Mouse (Mus musculus) heart, embryonic 12.5 days (tissue): ENCODE results near the gene Nxf1. TPM values are rescaled to one million over a fixed set of nuclear protein-coding genes. Genes with fewer than 3 reads are reported as not detected.

Experiments used
- microRNA-seq: library from miRNA; unstranded; fragments of <30 nt; microRNA quantifications from one replicate; pipeline ENCODE4, GENCODE M21; 2017
- polyA plus RNA-seq: library from polyadenylated mRNA; unstranded; fragments of >200 nt; fragmentation: Nextera tagmentation; extraction: Ambion mirVana; gene quantifications from 2 replicates; pipeline ENCODE4 v1.2.1, GENCODE M21; 2016

Nxf1 gene
- polyA plus RNA-seq, 1 experiment from 2014 or later = 149 TPM

Small RNAs within 50 kb of the gene (microRNA-seq; reads per million reads assigned to microRNA genes)
- gene Mir6992 = not detected

Other genes with a start within 250 kb of the Nxf1 start
- 0.05 TPM in 1 of 2 replicates, not detected in the other for gene Slc22a8, start 165.8 kb upstream of the Nxf1 start, polyA plus RNA-seq
- gene Slc22a6, start 139.0 kb upstream of the Nxf1 start, polyA plus RNA-seq = not detected in 2 replicates
- 0.05 TPM in 1 of 2 replicates, not detected in the other for gene Chrm1, start 93.3 kb upstream of the Nxf1 start, polyA plus RNA-seq
- gene Slc3a2, start 33.7 kb upstream of the Nxf1 start, polyA plus RNA-seq = 87.6 and 88.9 TPM in 2 replicates
- 48.9 and 52.9 TPM in 2 replicates for gene Wdr74, start 21.2 kb upstream of the Nxf1 start, polyA plus RNA-seq
- 1.8 and 2.8 TPM in 2 replicates for gene 1700092M07Rik, start 16.4 kb upstream of the Nxf1 start, polyA plus RNA-seq
- gene Stx5a, start 15.7 kb upstream of the Nxf1 start, polyA plus RNA-seq = 86.1 and 88.1 TPM in 2 replicates
- 145 and 146 TPM in 2 replicates for gene Tmem223, start 13.9 kb downstream of the Nxf1 start, polyA plus RNA-seq
- gene Tmem179b, start 17.4 kb downstream of the Nxf1 start, polyA plus RNA-seq = 49.7 and 51.9 TPM in 2 replicates
- 22.5 and 23.3 TPM in 2 replicates for gene Taf6l, start 29.3 kb downstream of the Nxf1 start, polyA plus RNA-seq
- gene Polr2g, start 41.5 kb downstream of the Nxf1 start, polyA plus RNA-seq = 137 and 145 TPM in 2 replicates
- gene Zbtb3, start 45.5 kb downstream of the Nxf1 start, polyA plus RNA-seq = 3.8 and 4.1 TPM in 2 replicates
- gene Ttc9c, start 62.3 kb downstream of the Nxf1 start, polyA plus RNA-seq = 36.3 and 37.0 TPM in 2 replicates
- gene Hnrnpul2, start 62.9 kb downstream of the Nxf1 start, polyA plus RNA-seq = 3.8 TPM in 2 replicates
- not detected in 2 replicates for gene AC129217.1, start 72.7 kb downstream of the Nxf1 start, polyA plus RNA-seq
- 41.0 and 41.1 TPM in 2 replicates for gene Bscl2, start 80.4 kb downstream of the Nxf1 start, polyA plus RNA-seq
- gene Gng3, start 82.1 kb downstream of the Nxf1 start, polyA plus RNA-seq = 2.5 and 2.9 TPM in 2 replicates
- 0.77 and 0.78 TPM in 2 replicates for gene Lrrn4cl, start 93.7 kb downstream of the Nxf1 start, polyA plus RNA-seq
- 138 and 142 TPM in 2 replicates for gene Ubxn1, start 114.4 kb downstream of the Nxf1 start, polyA plus RNA-seq
- gene Uqcc3, start 123.8 kb downstream of the Nxf1 start, polyA plus RNA-seq = 52.7 and 60.6 TPM in 2 replicates
- gene Lbhd1, start 126.7 kb downstream of the Nxf1 start, polyA plus RNA-seq = 61.5 and 66.4 TPM in 2 replicates
- not detected in 2 replicates for gene Gm49403, start 126.9 kb downstream of the Nxf1 start, polyA plus RNA-seq
- 64.2 and 64.5 TPM in 2 replicates for gene 1810009A15Rik, start 131.8 kb downstream of the Nxf1 start, polyA plus RNA-seq
- gene Gm49416, start 131.9 kb downstream of the Nxf1 start, polyA plus RNA-seq = not detected in 2 replicates
- gene Ints5, start 135.9 kb downstream of the Nxf1 start, polyA plus RNA-seq = 28.9 and 30.1 TPM in 2 replicates
- 78.7 and 83.6 TPM in 2 replicates for gene Ganab, start 141.0 kb downstream of the Nxf1 start, polyA plus RNA-seq
- gene B3gat3, start 163.3 kb downstream of the Nxf1 start, polyA plus RNA-seq = 46.6 and 46.8 TPM in 2 replicates
- 2.4 and 2.5 TPM in 2 replicates for gene Rom1, start 172.3 kb downstream of the Nxf1 start, polyA plus RNA-seq
- gene Eml3, start 172.5 kb downstream of the Nxf1 start, polyA plus RNA-seq = 13.3 and 13.5 TPM in 2 replicates
- gene Mta2, start 184.8 kb downstream of the Nxf1 start, polyA plus RNA-seq = 106 and 115 TPM in 2 replicates
- gene Tut1, start 196.8 kb downstream of the Nxf1 start, polyA plus RNA-seq = 17.1 and 19.4 TPM in 2 replicates
- gene Eef1g, start 210.0 kb downstream of the Nxf1 start, polyA plus RNA-seq = 281 and 282 TPM in 2 replicates
- gene Ahnak, start 232.2 kb downstream of the Nxf1 start, polyA plus RNA-seq = 26.0 and 27.1 TPM in 2 replicates